Mouse (Mus musculus) bone marrow, adult 2 months (tissue): Measurements from ENCODE around the gene Igfbp2.

Experiments used
- CTCF ChIP-seq: fragments of 200-500 bp; IDR thresholded peaks from 2 replicates; pipeline ENCODE4 v1.5.1; 2011; ENCODE audit warnings: low read length, control low read depth; ENCODE audit not compliant: control insufficient read depth, insufficient read depth
- POLR2A ChIP-seq: fragments of 200-500 bp; IDR thresholded peaks from 2 replicates; pipeline ENCODE4 v1.6.1; 2011; ENCODE audit warnings: low read depth, mild to moderate bottlenecking, control low read depth, low read length, borderline replicate concordance; ENCODE audit not compliant: control insufficient read depth

- TF ChIP-seq CTCF (no peak), POLR2A (no peak)
Measured at GRCm38 (mm10) chr1:72815616-72816015, 8.7 kb upstream of the Igfbp2 start.
